Mouse (Mus musculus): ENCODE data around the gene Grk6. TPM values are rescaled to one million over a fixed set of nuclear protein-coding genes. Genes with fewer than 3 reads are reported as not detected.

The Grk6 gene
- polyA plus RNA-seq, 1 experiment: 109 TPM

DNA sequence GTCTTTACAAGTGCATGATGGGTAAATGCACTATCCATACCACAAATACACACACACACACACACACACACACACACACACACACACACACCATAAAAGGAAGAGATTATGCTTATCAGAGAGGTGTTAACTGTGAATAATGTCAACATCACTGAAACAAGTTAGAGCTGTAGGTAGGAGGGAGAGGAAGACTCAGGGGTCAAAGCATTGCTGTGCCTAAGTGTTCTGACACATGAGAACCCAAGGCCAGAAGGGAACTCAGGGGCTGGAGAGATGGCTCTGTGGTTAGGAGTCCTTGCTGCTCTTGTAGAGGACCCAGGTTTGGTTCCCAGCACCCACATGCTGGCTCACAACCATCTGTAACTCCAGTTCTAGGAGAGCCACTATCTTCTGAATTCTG is 35.1 kb downstream of the Grk6 start:
- H3K27ac ChIP-seq (ENCODE audit: control insufficient read depth, insufficient read depth, low read depth, low read length, poor library complexity): no peak overlapping the region
- H3K4me1 ChIP-seq (ENCODE audit: control insufficient read depth, insufficient read depth, low read length): peaks cover 5% of the 10 kb centered on the region
- no peak for TF ChIP-seq CTCF (IDR thresholded peaks at IDR 0.05; ENCODE audit: control insufficient read depth, insufficient read depth, low read length)
- TF ChIP-seq POLR2A (IDR thresholded peaks at IDR 0.05; ENCODE audit: borderline replicate concordance, control insufficient read depth, low read depth, low read length): no peak
- H3K4me3 ChIP-seq (replicated peaks; ENCODE audit: control insufficient read depth, low read depth, low read length): no peak overlapping the region

DNA sequence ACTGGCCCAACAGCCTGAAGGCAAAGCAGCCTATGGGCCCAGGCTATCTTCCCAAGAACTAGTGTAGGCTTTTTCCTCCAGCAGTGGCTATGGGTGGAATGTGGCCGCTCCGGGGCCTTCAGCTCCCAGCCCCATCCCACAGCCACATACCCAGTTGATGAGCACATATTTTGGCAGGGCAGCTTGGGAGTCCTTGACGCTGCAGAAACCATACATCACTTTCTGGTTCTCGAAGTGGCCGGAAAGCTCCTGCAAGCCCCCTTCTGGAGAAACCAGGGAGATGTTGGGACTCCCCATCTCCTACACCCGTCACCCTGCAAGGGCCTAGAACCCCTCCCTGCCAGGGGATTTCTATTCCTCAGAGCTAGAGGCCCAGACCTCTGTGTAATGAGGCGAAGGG is 37.7 kb downstream of the Grk6 start:
- Histone ChIP-seq H3K27ac (ENCODE audit: control insufficient read depth, insufficient read depth, low read depth, low read length, poor library complexity) (no peak overlapping the region), H3K4me3 (replicated peaks; ENCODE audit: control insufficient read depth, low read depth, low read length) (no peak overlapping the region), H3K4me1 (ENCODE audit: control insufficient read depth, insufficient read depth, low read length) (peaks cover 6% of the 10 kb centered on the region)
- TF ChIP-seq POLR2A (IDR thresholded peaks at IDR 0.05; ENCODE audit: borderline replicate concordance, control insufficient read depth, low read depth, low read length) (no peak), CTCF (IDR thresholded peaks at IDR 0.05; ENCODE audit: control insufficient read depth, insufficient read depth, low read length) (no peak)
- 81% methylated on average over 7 of the region's 7 CpGs for WGBS

DNA sequence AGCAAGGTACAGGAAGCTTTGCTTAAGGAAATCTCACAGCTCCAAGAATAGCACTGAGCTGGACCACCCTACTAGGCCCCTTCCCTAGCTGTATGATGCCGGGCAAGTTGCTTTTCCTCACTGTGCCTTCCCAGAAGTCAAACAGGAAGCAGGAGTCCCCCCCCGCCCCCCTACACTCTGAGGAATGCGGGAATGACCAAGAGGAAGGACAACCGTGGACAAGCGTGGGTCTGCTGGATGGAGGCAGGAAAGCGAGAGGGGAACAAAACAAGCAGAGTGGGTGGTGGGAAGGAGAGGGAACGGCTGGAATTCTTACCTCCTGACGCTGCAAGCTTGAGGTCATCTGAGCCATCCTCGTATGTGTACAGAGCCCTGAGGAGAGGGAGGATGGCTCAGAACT is 38.2 kb downstream of the Grk6 start:
- peaks cover 6% of the 10 kb centered on the region for H3K4me1 ChIP-seq (ENCODE audit: control insufficient read depth, insufficient read depth, low read length)
- H3K4me3 ChIP-seq (replicated peaks; ENCODE audit: control insufficient read depth, low read depth, low read length): no peak overlapping the region
- H3K27ac ChIP-seq (ENCODE audit: control insufficient read depth, insufficient read depth, low read depth, low read length, poor library complexity): no peak overlapping the region
- TF ChIP-seq CTCF (IDR thresholded peaks at IDR 0.05; ENCODE audit: control insufficient read depth, insufficient read depth, low read length) (no peak), POLR2A (IDR thresholded peaks at IDR 0.05; ENCODE audit: borderline replicate concordance, control insufficient read depth, low read depth, low read length) (no peak)
- WGBS: 73% methylated on average over 9 of the region's 9 CpGs

DNA sequence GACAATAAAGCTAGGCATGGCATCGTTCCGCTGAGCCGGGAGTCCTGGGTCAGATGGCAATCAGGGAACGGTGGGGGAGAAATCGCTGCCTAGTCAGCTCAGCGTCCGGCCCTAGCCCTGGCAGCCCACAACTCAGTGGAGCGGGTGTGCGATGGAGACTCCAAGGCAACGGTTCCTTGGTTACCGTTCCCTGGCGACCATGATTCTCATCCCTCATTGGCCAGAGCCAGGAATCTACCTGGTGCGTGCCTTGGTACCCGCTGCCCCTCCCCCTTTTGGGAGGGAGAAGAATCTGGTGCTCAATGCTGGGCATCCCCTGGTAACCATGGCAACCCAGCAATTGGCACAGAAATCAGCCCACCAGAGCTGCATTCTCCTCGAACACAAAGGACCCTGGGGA is 38.7 kb downstream of the Grk6 start:
- peaks cover 5% of the 10 kb centered on the region for H3K4me1 ChIP-seq (ENCODE audit: control insufficient read depth, insufficient read depth, low read length)
- 36% methylated on average over 15 of the region's 15 CpGs for WGBS
- H3K27ac ChIP-seq (ENCODE audit: control insufficient read depth, insufficient read depth, low read depth, low read length, poor library complexity): no peak overlapping the region
- TF ChIP-seq CTCF (IDR thresholded peaks at IDR 0.05; ENCODE audit: control insufficient read depth, insufficient read depth, low read length): no peak
- no peak for TF ChIP-seq POLR2A (IDR thresholded peaks at IDR 0.05; ENCODE audit: borderline replicate concordance, control insufficient read depth, low read depth, low read length)
- no peak overlapping the region for H3K4me3 ChIP-seq (replicated peaks; ENCODE audit: control insufficient read depth, low read depth, low read length)

DNA sequence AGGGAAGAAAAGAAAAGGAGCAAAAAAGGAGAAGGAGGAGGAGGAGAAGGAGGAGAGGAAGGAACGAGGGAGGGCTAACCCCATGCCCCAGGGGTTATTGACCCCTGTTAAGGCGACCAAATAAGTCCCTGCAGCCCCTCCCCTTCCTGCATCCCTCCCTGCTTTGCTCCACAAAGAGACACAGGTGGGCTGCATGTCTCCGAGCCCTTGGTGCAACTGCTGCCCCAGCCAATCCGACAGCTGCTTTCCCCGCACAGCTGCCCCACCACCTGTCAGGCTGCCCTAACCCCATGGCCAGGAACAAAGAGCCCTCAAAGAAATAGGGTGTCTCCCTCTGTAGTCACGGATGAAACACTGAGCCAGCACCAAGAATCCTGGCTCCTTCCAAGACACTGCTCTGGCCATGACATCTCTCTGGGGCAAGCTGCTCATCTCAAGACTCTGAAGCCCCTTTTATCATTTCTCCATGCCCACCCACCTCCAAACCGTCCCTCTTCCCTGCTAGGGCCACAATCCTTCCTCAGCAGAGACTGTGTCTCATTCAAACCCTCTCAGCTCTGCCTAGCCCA is 39.7 kb downstream of the Grk6 start:
- TF ChIP-seq CTCF (IDR thresholded peaks at IDR 0.05; ENCODE audit: control insufficient read depth, insufficient read depth, low read length): no peak
- TF ChIP-seq POLR2A (IDR thresholded peaks at IDR 0.05; ENCODE audit: borderline replicate concordance, control insufficient read depth, low read depth, low read length): no peak
- 45% methylated on average over 7 of the region's 7 CpGs for WGBS
- peaks cover 1% of the 10 kb centered on the region; the same call in 1 of the 2 replicates for H3K4me1 ChIP-seq (ENCODE audit: control insufficient read depth, insufficient read depth, low read length)
- no peak overlapping the region for H3K27ac ChIP-seq (ENCODE audit: control insufficient read depth, insufficient read depth, low read depth, low read length, poor library complexity)
- no peak overlapping the region for H3K4me3 ChIP-seq (replicated peaks; ENCODE audit: control insufficient read depth, low read depth, low read length)

DNA sequence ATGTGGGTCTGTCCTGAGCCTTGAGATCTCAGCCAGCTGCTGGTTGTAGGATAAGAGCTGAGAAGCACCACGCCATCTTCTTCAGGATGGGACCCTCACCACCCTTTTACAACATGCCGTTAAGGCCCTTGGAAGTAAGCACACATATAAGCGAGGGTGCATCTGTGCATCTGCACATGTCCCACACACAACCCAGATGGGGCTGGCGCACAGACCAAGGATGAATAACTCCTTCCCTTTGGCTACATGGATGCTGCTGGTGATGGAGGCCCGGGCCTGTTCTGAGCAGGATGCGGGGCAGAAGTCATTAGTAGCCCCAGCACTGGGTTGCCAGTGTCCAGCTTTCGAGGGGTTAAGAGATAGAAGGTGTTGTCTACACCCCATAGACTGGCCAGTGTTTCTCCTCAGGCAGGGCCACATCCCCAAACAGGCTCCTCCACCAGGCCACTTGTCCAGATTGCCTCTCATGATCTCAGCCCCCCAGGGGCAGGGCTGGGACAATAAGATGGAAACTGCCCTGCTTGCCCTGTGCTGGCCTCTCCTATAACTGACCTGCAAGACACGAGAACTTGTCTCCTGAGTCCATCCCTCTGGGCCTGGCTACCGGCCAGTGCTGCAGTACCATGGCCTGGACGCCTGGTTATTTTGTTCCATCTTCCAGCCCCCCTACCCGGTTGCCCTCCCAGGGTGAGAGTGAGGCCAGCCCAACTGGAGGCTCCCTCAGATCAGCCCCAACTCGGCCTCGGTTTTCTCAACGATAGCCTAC is 41.3 kb downstream of the Grk6 start:
- TF ChIP-seq POLR2A (IDR thresholded peaks at IDR 0.05; ENCODE audit: borderline replicate concordance, control insufficient read depth, low read depth, low read length) (no peak), CTCF (IDR thresholded peaks at IDR 0.05; ENCODE audit: control insufficient read depth, insufficient read depth, low read length) (no peak)
- 67% methylated on average over 14 of the region's 14 CpGs for WGBS
- H3K4me3 ChIP-seq (replicated peaks; ENCODE audit: control insufficient read depth, low read depth, low read length): no peak overlapping the region

DNA sequence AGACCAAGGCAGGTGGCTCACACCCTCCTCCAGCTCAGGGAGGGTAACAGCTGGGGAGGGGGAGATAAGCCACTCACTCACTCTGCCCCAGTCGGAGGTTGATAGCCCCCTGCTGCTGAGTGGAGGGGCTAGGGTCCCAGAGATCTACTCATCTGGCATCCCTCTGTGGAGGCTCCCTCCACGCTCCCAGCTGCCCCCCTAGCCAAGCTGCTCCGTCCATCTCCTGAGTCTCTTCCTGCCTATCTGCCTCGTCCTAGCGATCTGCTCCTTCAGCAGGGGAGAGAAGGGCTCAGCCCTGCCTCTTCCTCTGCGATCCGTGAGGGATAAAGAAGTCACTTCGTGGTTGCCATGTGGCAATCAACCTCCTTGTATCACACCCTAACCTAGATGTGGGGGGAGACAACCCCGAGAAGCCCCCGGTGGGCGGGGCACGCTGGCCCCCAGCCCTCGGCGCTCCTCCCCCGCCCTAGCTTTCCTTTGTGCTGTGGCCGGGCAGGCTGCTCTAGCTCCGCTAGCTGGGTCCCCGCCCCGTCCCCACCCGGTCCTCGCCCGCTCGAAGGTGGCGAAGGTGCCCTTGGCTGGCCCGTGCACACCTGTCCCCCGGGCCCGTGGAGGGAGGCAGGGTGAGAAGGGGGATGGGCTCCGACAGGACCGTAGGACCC is 42.2 kb downstream of the Grk6 start:
- Histone ChIP-seq H3K4me3 (replicated peaks; ENCODE audit: control insufficient read depth, low read depth, low read length) (no peak overlapping the region), H3K27ac (ENCODE audit: control insufficient read depth, insufficient read depth, low read depth, low read length, poor library complexity) (no peak overlapping the region), H3K4me1 (ENCODE audit: control insufficient read depth, insufficient read depth, low read length) (peaks cover 1% of the 10 kb centered on the region; the same call in 1 of the 2 replicates)
- TF ChIP-seq CTCF (IDR thresholded peaks at IDR 0.05; ENCODE audit: control insufficient read depth, insufficient read depth, low read length) (no peak), POLR2A (IDR thresholded peaks at IDR 0.05; ENCODE audit: borderline replicate concordance, control insufficient read depth, low read depth, low read length) (no peak)
- 1% methylated on average over 29 of the region's 29 CpGs for WGBS

More for the DNA sequence above, 41.3 kb downstream of the Grk6 start:
- H3K4me1 ChIP-seq (ENCODE audit: control insufficient read depth, insufficient read depth, low read length): peaks cover 1% of the 10 kb centered on the region; the same call in 1 of the 2 replicates
- no peak overlapping the region for H3K27ac ChIP-seq (ENCODE audit: control insufficient read depth, insufficient read depth, low read depth, low read length, poor library complexity)

Measured in bone marrow, adult 2 months (tissue).